Mouse (Mus musculus): ENCODE results near the gene Ache. TPM values are rescaled to one million over a fixed set of nuclear protein-coding genes. Genes with fewer than 3 reads are reported as not detected.
A peak's percentile ranks its signal among the peaks of the same experiment; 100 is the strongest.
"Not testable (repeated sequence)": the region's sequence is repeated elsewhere in the genome, so short reads cannot be mapped to it uniquely, and the experiment has no call there.

Gene Ache
- polyA plus RNA-seq (2015; fragmentation: Nextera tagmentation; extraction: Ambion mirVana), result 2.7 and 3.3 TPM in 2 replicates

DNA sequence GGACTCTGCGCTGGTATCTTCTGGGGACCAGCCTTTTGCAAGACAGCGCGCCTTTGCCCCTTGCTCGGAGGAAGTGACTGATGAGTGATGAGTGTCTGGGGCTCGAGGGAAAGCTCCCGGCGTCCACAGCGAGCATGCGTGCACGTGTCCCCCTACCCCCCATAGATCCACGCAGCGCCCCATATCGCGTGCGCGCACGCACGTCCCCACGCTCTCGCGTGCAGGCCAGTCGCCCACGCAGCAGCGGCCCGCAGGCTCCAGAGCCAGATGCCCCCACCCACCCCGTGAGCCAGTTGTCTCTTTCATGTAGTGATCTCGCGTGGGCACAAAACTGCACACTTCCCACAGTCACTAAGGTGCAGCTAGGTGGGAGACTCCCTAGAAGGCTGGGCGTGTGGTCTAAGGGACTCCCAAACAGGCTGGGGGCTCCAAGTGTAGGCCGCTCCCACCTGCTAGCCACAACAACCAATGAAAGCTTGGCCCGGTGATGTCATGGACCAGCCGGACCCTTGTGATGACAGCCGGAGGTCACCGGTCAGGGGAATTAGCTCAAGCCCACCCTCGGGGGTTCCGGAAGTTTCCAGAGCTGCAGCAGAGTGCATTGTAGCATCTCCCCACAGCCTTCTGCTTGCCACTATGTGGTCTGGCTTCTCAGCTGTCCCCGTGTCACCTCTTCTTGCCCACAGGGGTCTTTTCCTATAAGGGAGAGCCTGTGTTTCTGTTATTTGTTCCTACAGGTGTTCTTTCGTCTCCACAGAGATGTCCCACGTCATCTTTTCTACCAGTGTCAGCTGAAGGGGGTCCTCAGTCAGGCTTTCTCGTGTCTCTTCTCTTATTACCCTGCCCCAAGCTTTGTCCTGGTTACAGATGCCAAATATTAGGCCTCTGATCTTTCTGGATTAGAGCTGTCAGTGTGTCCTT is at the start of gene Ache:
Ache (plus strand) TSS at position 488 of the 921 bp plus-strand sequence.
- H3K9me3 ChIP-seq, result no peaks in the 10 kb centered on the region
- H3K36me3 ChIP-seq, result no peaks in the 10 kb centered on the region
- peaks cover 62% of the 10 kb centered on the region for H3K27me3 ChIP-seq
- H3K4me3 ChIP-seq, result peak within 1 kb of the TSS; percentile 46
- ATAC-seq (ENCODE audit: insufficient number of reproducible peaks, insufficient read depth, low FRiP score, low TSS enrichment, low read depth), result no peak
- WGBS, result 1% methylated on average over 40 of the region's 40 CpGs
- H3K4me1 ChIP-seq, result peaks cover 35% of the 10 kb centered on the region
- peak within 1 kb of the TSS; percentile 87 for H3K4me2 ChIP-seq
- H3K9ac ChIP-seq, result peak within 1 kb of the TSS; percentile 65
- H3K27ac ChIP-seq, result no peak within 1 kb of the TSS

DNA sequence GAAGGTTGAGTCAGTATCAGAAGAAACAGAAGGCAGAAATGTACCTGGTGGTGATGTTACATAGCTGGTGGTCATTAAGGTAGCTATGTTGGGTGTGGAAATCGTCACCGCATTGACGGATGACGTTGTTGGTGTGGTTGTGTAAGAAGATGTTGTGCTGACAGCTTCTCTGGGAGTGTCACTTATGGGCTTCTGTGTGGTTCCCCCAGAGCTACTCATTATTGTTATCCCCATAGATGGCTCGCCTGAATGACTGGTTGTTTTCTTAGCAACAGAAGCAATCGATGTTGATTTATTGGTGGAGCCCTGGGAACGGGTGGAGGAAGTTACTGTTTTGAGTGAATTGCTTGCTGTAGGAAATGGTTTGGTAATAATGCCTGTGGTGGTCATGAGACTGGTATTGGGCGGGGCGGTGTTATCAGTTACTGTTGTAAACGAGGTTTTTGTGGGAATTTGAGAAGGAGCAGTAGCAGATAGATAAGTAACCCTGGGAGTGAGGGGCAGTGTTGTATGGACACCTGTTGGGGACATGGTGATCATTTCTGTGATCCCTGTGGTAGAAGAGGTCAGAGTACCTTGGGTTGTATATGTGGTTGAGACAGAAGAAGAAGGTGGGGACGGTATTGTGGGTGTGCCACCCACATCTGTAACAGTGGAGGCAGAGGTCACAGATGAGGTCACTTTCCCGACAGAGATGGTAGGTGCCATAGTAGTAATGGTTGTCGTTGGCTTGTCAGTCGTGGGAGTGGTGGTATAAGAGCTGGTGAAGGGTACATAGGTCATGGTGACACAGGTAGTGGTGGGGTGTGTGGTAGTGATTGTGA is 23.2 kb upstream of the Ache start:
- WGBS, result 86% methylated on average over 14 of the region's 14 CpGs
- no peak for ATAC-seq (ENCODE audit: insufficient number of reproducible peaks, insufficient read depth, low FRiP score, low TSS enrichment, low read depth)
- H3K27ac ChIP-seq, result no peak overlapping the region
- peaks cover 4% of the 10 kb centered on the region; the same call in 1 of the 2 replicates for H3K4me1 ChIP-seq
- H3K9ac ChIP-seq, result no peak overlapping the region
- H3K4me2 ChIP-seq, result no peak overlapping the region
- H3K4me3 ChIP-seq, result no peak overlapping the region
- no peaks in the 10 kb centered on the region for H3K36me3 ChIP-seq
- no peaks in the 10 kb centered on the region; the same call in 1 of the 2 replicates for H3K27me3 ChIP-seq
- H3K9me3 ChIP-seq, result no peaks in the 10 kb centered on the region

DNA sequence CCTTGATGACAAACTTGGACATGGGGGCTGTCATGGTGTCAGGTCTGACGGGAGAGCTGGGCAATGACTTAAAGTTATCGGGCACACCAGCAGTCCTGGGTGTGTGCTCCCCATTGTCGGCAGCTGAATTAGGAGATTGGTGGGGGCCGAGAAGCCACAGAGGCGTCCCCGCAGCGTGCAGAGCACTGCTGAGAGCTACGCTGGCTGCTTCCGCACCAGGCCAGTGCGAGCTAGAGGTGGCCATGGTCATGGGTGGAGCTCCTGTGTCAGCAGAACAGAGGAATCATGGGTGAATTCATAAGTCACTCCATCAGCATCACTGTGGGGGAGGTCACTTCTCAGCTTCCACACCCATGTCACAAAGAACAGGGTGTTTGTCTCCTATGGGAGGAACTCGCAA is 22.5 kb upstream of the Ache start:
- no peak overlapping the region for H3K4me2 ChIP-seq
- WGBS, result 93% methylated on average over 11 of the region's 11 CpGs
- H3K27ac ChIP-seq, result no peak overlapping the region
- no peak for ATAC-seq (ENCODE audit: insufficient number of reproducible peaks, insufficient read depth, low FRiP score, low TSS enrichment, low read depth)
- no peak overlapping the region for H3K9ac ChIP-seq
- H3K9me3 ChIP-seq, result no peaks in the 10 kb centered on the region
- peaks cover 4% of the 10 kb centered on the region; the same call in 1 of the 2 replicates for H3K4me1 ChIP-seq
- no peaks in the 10 kb centered on the region for H3K36me3 ChIP-seq
- H3K27me3 ChIP-seq, result no peaks in the 10 kb centered on the region; the same call in 1 of the 2 replicates
- H3K4me3 ChIP-seq, result no peak overlapping the region

DNA sequence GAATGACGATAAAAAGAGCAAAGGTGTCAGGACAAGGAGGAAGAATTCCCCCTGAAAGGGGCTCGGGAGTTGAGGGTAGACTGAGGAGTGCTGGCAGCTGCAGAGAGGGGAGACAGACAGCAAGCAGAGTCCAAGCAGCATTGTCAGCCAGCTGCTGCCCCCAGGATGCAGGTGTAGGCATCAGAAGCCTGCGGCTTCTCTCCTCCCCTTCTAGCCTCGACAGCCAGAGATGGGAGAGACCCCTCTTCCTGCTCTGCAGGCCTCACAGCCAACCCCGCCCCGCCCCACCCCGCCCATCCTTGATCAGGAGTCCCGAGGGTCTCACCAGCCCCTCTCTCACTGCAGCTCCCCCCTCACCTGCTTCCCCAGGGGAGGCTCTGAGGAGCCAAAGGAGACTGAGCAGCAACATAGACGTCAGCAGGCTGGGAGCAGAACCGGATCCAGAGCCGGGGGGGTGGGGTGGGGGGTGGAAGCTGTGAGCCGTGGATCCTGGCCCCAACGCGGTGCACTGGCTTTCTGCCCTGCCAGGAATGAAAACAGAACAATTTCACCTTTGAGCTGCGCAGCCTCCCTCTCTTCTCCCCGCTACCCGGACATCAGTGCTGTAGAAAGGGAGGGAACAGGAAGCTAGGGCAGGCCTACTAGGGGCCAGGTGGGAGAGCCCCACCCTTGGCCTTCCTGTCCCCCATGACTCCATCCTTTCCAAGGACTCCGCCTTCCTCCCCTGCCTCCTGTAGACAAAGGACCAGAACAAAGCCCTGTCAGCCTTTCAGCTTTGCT is 19.0 kb upstream of the Ache start:
- H3K36me3 ChIP-seq, result no peaks in the 10 kb centered on the region
- H3K4me1 ChIP-seq, result peaks cover 4% of the 10 kb centered on the region; the same call in 1 of the 2 replicates
- H3K4me2 ChIP-seq, result peak overlapping the region; percentile 30; the same call in 1 of the 2 replicates
- H3K27ac ChIP-seq, result no peak overlapping the region
- H3K27me3 ChIP-seq, result no peaks in the 10 kb centered on the region; the same call in 1 of the 2 replicates
- whole genome bisulfite sequencing, result 32% methylated on average over 17 of the region's 18 CpGs
- H3K9me3 ChIP-seq, result peaks cover 6% of the 10 kb centered on the region
- H3K9ac ChIP-seq, result peak overlapping the region; percentile 36; the same call in 1 of the 2 replicates
- no peak for ATAC-seq (ENCODE audit: insufficient number of reproducible peaks, insufficient read depth, low FRiP score, low TSS enrichment, low read depth)
- no peak overlapping the region for H3K4me3 ChIP-seq

DNA sequence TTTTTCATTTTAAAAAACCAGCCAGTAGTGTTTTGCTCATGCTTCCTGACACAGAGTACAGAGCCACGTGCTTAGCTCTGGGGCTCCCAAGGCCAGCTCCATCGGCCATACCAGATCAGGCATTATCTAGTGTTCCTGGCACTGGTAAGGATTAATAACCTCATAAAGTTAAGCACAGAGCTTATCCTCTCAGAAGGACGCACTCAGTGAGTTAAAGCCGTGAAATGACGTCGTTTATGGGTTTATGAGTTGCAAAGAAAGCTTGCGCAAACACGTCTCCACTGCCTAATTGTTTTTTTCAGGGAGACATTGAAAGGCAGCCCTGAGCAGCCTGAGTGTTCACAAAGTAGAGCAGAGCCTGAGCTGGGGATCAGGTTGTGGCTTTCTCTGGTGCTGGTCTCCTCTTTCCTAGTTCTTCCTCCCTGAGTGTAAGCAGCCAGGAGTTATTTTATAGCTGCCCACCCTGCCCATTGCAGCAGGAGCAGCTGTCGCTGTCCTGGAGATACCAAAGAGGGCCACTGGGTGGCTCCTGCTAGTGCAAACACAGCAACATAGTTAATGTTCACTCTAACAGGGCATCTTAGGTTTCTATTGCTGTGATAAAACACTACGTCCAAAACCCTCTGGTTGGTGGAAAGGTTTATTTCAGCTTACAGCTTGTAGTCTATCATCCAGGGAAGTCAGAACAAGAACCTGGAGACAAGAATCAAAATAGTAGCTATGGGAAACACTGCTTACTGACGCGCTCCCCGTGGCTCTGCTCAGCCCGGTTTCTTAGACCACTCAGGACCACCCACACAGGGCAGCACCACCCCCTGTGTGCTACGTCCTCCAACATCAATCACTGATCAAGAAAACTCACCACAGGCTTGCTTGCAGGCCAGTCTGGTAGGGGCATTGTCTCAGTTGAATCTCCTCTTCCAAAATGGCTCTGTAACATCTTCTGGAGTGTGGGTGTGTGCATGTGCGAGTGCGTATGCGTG is 9.7 kb upstream of the Ache start:
- Histone ChIP-seq H3K4me1 (no peaks in the 10 kb centered on the region), H3K36me3 (no peaks in the 10 kb centered on the region), H3K4me2 (no peak overlapping the region), H3K4me3 (no peak overlapping the region), H3K9ac (no peak overlapping the region), H3K9me3 (peaks cover 7% of the 10 kb centered on the region), H3K27ac (no peak overlapping the region), H3K27me3 (peaks cover 4% of the 10 kb centered on the region; the same call in 1 of the 2 replicates)
- 59% methylated on average over 18 of the region's 18 CpGs for WGBS
- ATAC-seq (ENCODE audit: insufficient number of reproducible peaks, insufficient read depth, low FRiP score, low TSS enrichment, low read depth), result no peak

DNA sequence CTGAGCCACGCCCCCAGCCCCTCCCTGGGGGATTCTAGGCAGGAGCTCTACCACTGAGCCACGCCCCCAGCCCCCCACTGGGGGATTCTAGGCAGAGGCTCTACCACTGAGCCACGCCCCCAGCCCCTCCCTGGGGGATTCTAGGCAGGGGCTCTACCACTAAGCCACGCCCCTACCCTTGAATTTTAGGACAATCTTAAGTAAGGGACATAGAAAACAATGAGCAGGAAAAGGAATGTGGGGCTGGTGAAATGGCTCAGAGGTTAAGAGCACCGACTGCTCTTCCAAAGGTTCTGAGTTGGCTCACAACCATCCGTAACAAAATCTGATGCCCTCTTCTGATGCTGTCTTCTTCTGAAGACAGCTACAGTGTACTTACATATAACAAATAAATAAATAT is 2.9 kb upstream of the Ache start:
- not testable (repeated sequence) for H3K4me3 ChIP-seq; H3K4me2 ChIP-seq; ATAC-seq (ENCODE audit: insufficient number of reproducible peaks, insufficient read depth, low FRiP score, low TSS enrichment, low read depth); H3K36me3 ChIP-seq; H3K27ac ChIP-seq; H3K9ac ChIP-seq; H3K9me3 ChIP-seq
- 85% methylated on average over 6 of the region's 6 CpGs for WGBS
- Histone ChIP-seq H3K4me1 (peaks cover 26% of the 10 kb centered on the region), H3K27me3 (peaks cover 33% of the 10 kb centered on the region)

DNA sequence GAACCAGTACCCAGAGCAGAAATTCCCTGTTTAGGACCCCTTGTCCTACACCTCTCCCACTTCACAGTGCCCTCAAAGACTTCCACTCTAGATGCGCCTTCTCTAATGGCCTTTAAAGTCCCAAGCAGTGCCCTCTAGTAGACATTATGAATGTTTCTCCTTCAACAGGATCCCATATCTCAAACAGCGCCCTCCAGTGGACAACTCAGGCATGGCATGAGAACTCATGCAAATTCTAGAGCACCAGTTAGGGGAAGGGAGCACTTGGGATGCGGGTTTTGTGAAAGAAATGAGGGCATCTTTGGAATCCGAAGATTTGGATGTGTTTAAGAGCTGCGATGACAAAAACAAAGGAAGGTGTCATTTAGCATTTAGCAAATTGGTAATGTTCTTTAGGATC is 2.3 kb upstream of the Ache start:
- H3K4me3 ChIP-seq, result no peak overlapping the region
- H3K9ac ChIP-seq, result no peak overlapping the region
- no peak for ATAC-seq (ENCODE audit: insufficient number of reproducible peaks, insufficient read depth, low FRiP score, low TSS enrichment, low read depth)
- H3K4me1 ChIP-seq, result peaks cover 31% of the 10 kb centered on the region
- no peaks in the 10 kb centered on the region for H3K9me3 ChIP-seq
- H3K27ac ChIP-seq, result no peak overlapping the region
- peaks cover 40% of the 10 kb centered on the region for H3K27me3 ChIP-seq
- no peak overlapping the region for H3K4me2 ChIP-seq
- no peaks in the 10 kb centered on the region for H3K36me3 ChIP-seq
- WGBS, result 64% methylated on average over 5 of the region's 5 CpGs

DNA sequence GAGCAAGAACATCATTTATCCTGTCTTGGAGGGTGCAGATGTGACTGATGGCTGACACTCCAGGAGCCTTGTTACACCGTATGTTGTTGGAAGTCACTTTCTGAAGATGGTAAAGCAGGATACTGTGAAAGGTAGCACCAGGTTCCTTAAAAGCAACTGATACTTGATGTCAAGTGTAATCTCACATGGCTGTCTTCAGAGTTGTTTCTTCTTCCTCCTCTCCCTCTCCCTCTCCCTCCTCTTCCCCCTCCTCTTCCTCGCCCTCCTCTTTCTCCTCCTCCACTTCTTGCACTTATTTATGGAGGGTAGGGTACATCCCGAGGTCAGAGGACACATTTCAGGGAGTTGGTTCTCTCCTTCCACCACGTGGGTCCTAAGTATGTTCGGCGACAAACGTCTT is 1.3 kb upstream of the Ache start:
- no peak for ATAC-seq (ENCODE audit: insufficient number of reproducible peaks, insufficient read depth, low FRiP score, low TSS enrichment, low read depth)
- Histone ChIP-seq H3K9ac (no peak overlapping the region), H3K4me1 (peaks cover 35% of the 10 kb centered on the region), H3K9me3 (no peaks in the 10 kb centered on the region), H3K4me2 (0 out of 2 replicates have a peak overlapping the region, but pooled peaks have one; percentile 87), H3K27ac (no peak overlapping the region), H3K36me3 (no peaks in the 10 kb centered on the region), H3K27me3 (peaks cover 49% of the 10 kb centered on the region), H3K4me3 (no peak overlapping the region)
- 40% methylated on average over 7 of the region's 7 CpGs for WGBS

DNA sequence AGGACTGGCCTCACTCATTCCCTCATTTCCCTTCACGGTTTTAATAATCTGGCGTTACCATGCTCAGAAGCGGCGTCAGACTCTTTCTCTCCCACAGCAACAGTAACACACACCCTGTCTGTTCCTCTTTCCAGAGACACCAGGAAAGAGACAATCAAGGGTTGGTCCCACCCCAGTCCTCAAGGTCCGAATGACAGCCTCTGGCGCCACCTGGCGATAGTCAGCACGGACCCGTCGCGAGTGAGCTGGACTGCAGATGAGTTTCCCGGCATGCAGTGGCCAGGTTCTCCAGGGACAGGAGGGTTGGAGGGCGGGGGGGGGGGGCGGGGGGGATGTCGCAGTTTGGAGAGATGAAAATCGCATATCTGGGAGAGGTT is 676 bp upstream of the Ache start:
- Histone ChIP-seq H3K4me2 (peak overlapping the region; percentile 87), H3K27ac (no peak overlapping the region), H3K4me3 (peak overlapping the region; percentile 46), H3K9me3 (no peaks in the 10 kb centered on the region), H3K36me3 (no peaks in the 10 kb centered on the region), H3K9ac (peak overlapping the region; percentile 65; the same call in 1 of the 2 replicates), H3K27me3 (peaks cover 56% of the 10 kb centered on the region), H3K4me1 (peaks cover 35% of the 10 kb centered on the region)
- under 1% methylated on average over 16 of the region's 16 CpGs for WGBS
- ATAC-seq (ENCODE audit: insufficient number of reproducible peaks, insufficient read depth, low FRiP score, low TSS enrichment, low read depth), result no peak; the same call in 1 of the 2 replicates
